Mouse (Mus musculus) left cerebral cortex, adult 18-20 months (tissue): ENCODE results near the gene Tent4a. TPM values are rescaled to one million over a fixed set of nuclear protein-coding genes. Genes with fewer than 3 reads are reported as not detected.

Source experiments
- DNase-seq, 2 experiments: peaks; one replicate each; pipeline ENCODE4 v3.0.0; 2021 to 2022; ENCODE audit warnings: low spot score in 2 of 2, mixed read lengths in 1 of 2
- total RNA-seq, 2 experiments: library from RNA; stranded (reverse); gene quantifications; 2 replicates each; pipeline ENCODE4 v1.2.3; 2021

Gene Tent4a
- total RNA-seq, 2 experiments from 2014 or later: 49.1 to 50.5 TPM

DNA sequence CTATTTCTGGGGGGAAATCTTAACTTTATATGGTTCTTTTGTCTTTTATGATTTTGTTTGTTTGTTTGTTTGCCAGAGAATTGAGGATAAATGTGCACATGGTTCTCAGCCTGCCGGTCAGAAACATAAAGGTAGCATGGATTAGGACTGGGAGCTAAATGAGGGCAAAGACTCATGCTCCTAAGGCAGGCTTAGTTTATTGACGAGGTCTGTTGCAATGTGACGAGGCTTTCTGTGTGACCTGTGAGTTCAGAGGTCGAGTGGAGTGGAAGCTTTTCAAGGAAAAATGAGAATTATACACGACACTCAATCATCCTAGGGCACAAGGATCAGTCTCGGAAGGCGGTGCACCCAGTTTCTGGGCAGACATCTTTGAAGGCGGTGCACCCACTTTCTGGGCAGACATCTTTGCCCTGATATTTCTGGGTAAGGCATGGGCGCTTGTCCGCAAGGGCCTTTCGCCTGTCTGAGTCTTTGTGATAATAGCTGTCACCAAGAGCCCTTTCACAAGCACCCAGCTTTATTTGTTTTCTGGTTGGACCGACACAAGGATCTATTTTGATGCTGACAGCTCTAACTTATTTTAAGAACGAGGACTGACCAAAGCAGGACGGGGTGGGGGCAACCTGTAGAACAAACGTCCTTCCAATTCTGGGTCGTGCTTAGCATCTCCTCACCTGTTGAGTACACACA is 13.2 kb upstream of the Tent4a start:
- no peak for DNase-seq

GRCm38 (mm10) chr13:69545019-69545418 is 10.6 kb upstream of the Tent4a start:
- no peak for DNase-seq

GRCm38 (mm10) chr13:69543595-69543994 is 9.2 kb upstream of the Tent4a start:
- no peak for DNase-seq

GRCm38 (mm10) chr13:69542571-69543352 is 8.3 kb upstream of the Tent4a start:
- no peak for DNase-seq

GRCm38 (mm10) chr13:69541776-69542175 is 7.4 kb upstream of the Tent4a start:
- peak; percentile 46 to 71 for DNase-seq

DNA sequence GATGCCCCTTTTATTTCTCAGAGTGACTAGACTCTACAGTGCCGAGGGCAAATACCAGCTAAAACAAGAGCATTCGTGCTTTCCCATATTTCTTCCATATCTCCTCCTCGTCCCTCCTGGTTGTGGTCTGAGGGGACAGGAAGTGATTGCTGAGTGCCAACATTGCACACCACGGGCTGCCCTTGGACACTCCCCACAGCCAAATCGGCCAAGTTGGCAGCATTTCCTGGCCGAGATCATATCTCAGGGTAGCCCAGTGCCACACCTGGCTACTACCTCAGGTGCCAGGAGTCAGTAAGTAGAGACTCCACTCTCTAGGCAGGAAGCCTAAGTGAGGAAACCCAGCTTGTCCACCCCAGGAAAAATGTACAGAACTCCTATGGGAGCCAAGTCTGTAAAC is 6.8 kb upstream of the Tent4a start:
- no peak for DNase-seq

DNA sequence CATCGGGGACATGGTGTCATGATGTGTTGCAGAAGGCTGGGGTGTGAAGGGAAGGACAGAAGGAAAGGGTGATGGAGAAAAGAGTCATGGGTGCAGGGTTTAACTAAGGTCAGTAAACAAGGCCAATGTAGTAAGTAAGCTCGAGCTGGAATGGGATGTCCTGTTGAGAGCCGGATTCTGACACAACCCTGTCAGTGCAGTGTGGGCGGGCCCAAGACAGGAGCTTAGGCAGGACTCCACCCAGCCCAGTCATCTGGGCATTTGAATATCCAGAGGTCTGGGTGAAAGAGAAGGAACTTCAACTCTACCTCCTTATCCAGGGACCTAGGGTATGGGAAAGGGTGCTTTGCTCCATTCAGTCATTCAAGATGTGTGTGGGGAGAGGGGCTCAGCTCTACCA is 3.9 kb upstream of the Tent4a start:
- no peak for DNase-seq

GRCm38 (mm10) chr13:69537366-69537765 is 2.9 kb upstream of the Tent4a start:
- DNase-seq: no peak

DNA sequence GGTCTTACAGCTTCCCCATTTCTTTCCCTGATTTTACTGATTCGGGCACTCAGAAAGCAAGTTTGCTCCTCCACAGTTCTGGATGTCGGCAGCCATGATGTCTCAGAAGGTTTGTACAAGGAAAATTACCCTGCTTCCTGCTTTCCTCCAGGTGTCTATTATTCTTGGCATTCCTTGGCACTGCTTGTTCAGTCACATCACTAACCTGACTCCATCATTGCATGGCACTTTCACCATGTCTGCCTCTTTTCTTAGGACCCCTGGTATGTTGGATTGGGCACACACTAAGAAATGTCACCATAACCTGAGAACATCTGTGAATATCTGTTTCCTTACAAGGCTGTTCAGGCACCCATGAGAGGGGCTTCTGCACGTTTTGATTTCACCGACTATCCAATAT is 1.6 kb upstream of the Tent4a start:
- DNase-seq: no peak

DNA sequence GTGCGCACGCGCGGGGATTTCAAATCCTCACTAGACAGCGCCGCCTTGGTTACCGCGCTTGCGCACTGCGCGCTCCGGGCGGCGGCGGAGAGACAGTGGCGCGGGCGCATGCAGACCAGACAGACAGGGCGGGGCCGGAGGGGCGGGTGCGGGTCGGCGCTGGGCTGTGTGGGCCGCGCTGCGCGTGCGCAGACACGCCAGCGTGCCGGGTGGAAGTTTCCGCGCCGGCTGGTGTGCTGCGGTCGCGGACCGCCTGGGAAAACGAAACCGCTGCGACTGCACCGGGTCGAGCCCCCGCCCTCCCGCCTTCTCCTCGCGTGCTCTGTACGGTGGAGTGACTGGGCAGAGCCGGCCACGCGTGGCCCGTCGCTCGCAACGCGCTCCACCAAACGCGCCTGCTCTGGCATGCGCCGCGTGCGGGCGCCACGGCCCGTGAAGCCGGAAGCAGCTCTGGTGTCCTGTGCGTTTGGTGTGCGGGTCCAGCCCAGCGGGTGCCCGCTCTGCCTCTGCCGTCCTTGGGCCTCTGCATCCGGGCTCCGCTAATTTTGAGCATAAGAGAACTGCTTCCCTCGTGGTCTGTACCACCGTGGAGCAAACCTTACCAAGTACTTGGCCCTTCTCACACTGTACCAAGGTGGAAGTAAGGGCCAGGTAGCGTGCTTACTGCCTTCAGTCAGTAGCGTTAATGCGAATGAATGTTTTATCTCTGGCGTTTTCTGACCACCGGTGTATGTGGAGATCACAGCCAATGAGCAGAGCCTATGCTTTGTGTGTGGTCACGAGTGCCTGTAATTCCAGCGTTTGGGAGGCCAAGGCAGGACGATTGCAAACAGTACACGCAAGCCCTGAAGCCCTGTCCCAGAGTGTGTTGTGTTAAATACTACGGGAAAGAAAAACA is 486 bp upstream of the Tent4a start:
- DNase-seq: peak; percentile 93 to 99

DNA sequence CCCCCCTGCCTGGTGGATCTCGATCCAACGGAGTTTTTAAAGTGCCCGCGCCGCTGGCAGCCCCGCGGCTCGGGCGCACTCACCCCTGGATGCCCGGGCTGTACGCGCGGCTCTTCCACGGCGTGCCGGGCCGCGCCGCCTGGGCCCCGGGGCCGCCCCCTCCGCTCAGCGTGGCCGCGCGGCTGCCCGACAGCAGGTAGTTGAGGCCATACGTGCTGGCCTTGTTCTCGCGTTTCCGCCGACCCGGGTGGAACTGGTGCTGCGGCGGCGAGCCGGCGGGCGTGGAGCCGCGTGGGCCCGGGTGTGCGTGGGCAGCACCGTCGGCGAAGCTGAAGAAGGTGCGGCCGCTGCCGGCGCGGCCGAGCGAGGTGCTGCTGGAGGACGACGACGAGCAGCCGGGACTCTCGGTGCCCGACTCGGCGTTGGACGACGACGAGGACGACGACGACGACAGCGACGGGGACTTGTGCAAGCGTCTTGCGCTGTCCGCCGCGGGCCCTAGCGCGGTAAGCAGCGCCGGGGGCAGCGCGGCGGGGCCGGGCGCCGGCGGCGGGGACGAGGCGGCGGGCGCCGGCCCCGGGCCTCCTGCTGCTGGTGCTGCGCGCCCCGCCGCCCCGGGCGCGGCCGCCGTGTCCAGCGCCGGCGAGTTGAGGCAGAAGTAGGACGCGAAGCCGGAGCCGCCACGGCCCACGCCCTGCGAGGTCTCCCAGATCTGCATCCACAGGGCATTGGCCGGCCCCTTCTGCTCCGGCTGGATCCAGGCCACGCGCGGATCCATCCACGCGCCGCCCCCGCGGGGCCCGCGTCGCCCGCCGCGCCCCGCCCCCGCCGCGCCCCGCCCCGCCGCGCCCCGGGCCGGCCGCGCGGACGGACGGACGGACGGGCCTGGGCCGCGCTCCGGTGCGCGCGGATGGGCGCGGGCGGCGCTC is 748 bp downstream of the Tent4a start, which contains the start of gene Nsun2:
TSS of gene Nsun2 (plus strand) at position 342 of the 929 bp plus-strand sequence.
- DNase-seq: peak; percentile 40 to 63

GRCm38 (mm10) chr13:69532893-69533404 is 1.5 kb downstream of the Tent4a start:
- DNase-seq: no peak

- DNase-seq: no peak
These were observed 2.1 kb downstream of the Tent4a start for GRCm38 (mm10) chr13:69532101-69532892.

DNA sequence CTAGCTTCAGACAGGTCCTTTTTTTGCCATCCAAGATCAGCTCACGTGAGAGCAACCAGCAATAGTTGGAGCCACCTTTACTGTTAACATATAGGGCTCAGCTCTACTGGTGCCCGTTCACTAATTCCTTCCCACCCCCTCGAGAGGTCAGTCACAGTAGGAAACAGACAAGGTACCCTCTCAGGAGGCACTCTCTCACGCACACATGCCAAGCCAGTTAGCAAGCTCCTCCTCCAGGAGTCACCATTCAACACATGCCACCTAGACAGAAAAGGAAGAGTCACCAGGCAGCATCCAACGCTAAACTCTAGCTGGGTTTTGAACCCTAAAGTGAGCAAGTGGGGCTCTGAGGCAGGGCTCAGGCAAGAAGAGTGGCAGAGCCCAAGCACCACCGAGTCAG is 3.0 kb downstream of the Tent4a start:
- no peak for DNase-seq

DNA sequence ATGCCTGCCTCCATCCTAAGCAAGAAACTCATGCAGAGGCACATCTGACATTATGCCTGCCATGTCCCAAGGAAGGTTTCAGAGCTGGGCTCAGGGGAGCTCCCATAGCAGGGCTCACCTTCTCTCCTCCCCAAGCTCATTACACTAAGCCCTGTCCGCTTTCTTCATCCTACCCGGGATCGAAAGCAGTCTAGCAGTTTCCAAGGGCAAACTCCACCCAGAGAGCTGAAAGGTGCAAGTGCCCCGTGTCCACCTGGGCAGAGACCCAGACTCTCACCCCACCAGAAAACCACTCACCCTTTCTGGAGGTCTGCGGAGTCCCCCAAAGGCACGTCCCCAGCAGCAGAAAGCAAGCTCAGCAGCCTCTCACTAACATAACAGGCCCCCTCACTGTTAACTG is 3.5 kb downstream of the Tent4a start:
- no peak for DNase-seq

DNA sequence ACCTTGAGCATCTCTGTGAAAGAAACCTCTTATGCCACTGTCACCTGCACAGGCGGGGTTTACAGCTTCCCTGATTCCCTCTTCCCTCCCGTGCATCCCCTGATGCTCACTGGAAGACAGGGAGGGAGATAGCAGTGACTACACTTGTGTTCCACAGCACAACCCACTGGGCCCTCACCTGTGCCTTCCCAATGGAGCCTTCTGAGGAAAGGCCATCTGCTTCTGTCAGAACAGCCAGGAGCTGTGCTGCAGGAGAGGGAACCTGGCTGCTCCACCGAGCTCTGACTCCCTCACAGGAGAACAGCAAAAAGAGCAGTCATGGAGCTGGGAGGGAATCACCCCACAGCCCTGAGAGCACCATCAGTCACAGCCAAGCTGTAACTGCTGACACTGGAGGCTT is 4.3 kb downstream of the Tent4a start:
- DNase-seq: no peak

DNA sequence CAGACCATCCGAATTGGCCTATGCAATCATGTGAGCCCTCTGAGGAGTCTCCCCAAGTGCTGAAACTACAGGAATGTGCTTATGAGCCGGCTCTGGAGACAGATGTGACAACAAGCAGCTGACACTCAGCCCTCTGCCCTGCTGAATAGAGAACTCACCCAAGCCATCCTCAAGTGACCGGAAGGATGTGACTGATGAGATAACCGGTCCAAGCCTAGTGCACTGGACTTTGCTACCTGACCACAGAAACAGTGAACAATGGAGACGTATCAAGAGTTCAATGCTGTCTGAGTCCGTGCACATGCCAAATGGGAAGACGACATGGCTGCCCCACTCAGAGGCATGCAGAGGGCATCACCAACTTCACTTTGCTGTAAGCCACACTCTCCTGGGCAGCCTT is 5.9 kb downstream of the Tent4a start:
- no peak for DNase-seq

- no peak for DNase-seq
These were observed 8.6 kb downstream of the Tent4a start for GRCm38 (mm10) chr13:69525867-69526266.

DNA sequence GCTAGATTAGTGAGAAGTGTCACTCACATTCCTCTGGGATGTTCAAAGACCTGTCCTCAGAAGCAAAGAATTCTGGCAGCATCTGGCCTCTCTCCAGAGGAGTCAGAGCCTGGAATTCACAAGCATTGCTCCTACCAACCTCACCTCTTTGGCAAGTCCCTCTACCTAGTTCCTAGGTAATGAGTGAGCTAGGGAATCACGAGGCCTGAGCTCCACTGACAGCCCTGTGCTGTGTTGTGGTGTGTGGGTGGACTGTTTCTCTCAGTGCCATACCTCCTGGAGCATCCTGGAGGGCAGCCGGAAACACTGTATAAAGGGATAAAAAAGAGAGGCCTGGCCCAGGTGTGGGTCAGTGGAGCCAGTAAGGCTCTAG is 10.3 kb downstream of the Tent4a start:
- DNase-seq: no peak
